In the genomic region with DNA sequence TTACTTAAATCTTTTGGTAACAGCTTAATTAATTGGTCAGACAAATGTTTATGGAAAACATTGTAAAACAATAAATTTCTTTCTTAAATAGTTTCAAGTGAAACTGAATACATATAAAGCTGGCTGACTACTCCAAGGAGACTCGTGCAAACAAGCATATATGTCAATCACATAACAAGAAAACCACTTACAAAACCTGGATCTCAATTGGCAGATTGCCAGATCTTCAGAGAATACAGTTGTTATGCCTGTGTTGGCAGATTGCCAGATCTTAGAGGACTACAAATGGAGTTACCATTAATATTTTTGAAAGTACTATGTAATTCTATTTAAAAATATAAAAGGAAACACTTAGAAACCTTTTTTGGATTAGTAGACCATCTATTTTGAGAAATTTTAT, we compare ENCODE assay signal across 13 mouse cellular contexts.
DNase-seq lines count a peak whose midpoint lies in the region; ATAC-seq lines count a peak whose summit lies in the region.
"Had no signal": no experiment of that assay in that cellular context is flagged by ENCODE, and none has a peak within 500 bp of the region (broad histone marks: within the 10 kb centered on the region; RNA-seq: fewer than 3 reads in every experiment).

No protein-coding gene starts in this region.

- WGBS in midbrain, embryonic 11.5 days: 42% methylated on average over 1 of the region's 1 CpGs
- WGBS in midbrain, embryonic 10.5 days: 59% methylated on average over 1 of the region's 1 CpGs
- 18% methylated on average over 1 of the region's 1 CpGs for WGBS in hindbrain, embryonic 13.5 days

- no peaks in the 10 kb centered on the region for H3K27me3 ChIP-seq in midbrain, embryonic 11.5 days (ENCODE audit: control insufficient read depth, insufficient read depth, low read length)
- no peaks in the 10 kb centered on the region for H3K27me3 ChIP-seq in midbrain, embryonic 10.5 days (ENCODE audit: low read depth, poor library complexity, severe bottlenecking)
- no peaks in the 10 kb centered on the region for H3K27me3 ChIP-seq in hindbrain, embryonic 13.5 days
- H3K27me3 ChIP-seq: limb, embryonic 15.5 days; neural tube, embryonic 13.5 days had no signal

- H3K9me3 ChIP-seq in midbrain, embryonic 11.5 days (ENCODE audit: control insufficient read depth, low read length): no peaks in the 10 kb centered on the region
- H3K9me3 ChIP-seq in midbrain, embryonic 10.5 days (replicated peaks): no peaks in the 10 kb centered on the region
- H3K9me3 ChIP-seq in hindbrain, embryonic 13.5 days: no peaks in the 10 kb centered on the region
- H3K9me3 ChIP-seq: limb, embryonic 15.5 days; neural tube, embryonic 13.5 days had no signal

- H3K4me3 ChIP-seq in midbrain, embryonic 11.5 days (ENCODE audit: low read depth, low read length): no peak overlapping the region
- no peak overlapping the region for H3K4me3 ChIP-seq in midbrain, embryonic 10.5 days
- no peak overlapping the region for H3K4me3 ChIP-seq in hindbrain, embryonic 13.5 days
- H3K4me3 ChIP-seq: limb, embryonic 15.5 days; neural tube, embryonic 13.5 days had no signal

- peak; percentile 22 to 57 for DNase-seq in cerebellum, postnatal 10 days
- no peak for DNase-seq in cerebellum, postnatal 25 days
- no peak for DNase-seq in midbrain, embryonic 11.5 days (ENCODE audit: low spot score, missing footprints)
- DNase-seq in midbrain, embryonic 10.5 days (ENCODE audit: low spot score): no peak
- DNase-seq in retina, postnatal 7 days (ENCODE audit: low read depth, low spot score): peak; percentile 2
- no peak for DNase-seq in adrenal gland, postnatal 36 days
- DNase-seq: cerebellum, adult 18-20 months; heart, adult 11 months; lung, postnatal 36 days had no signal

- no peak overlapping the region for H3K27ac ChIP-seq in midbrain, embryonic 11.5 days (ENCODE audit: low read depth, low read length)
- H3K27ac ChIP-seq in midbrain, embryonic 10.5 days (replicated peaks): no peak overlapping the region
- no peak overlapping the region for H3K27ac ChIP-seq in hindbrain, embryonic 13.5 days
- H3K27ac ChIP-seq: limb, embryonic 15.5 days; neural tube, embryonic 13.5 days had no signal

- ATAC-seq in midbrain, embryonic 11.5 days (ENCODE audit: low FRiP score): peak; percentile 70; the same call in 1 of the 2 replicates
- ATAC-seq in hindbrain, embryonic 13.5 days (ENCODE audit: low FRiP score): peak; percentile 84
- no peak for ATAC-seq in megakaryocyte progenitor cell, adult 5-6 weeks (replicated peaks; ENCODE audit: poor library complexity)

- no peaks in the 10 kb centered on the region for H3K36me3 ChIP-seq in midbrain, embryonic 11.5 days (ENCODE audit: control insufficient read depth, insufficient read depth, low read length)
- H3K36me3 ChIP-seq in midbrain, embryonic 10.5 days: no peaks in the 10 kb centered on the region
- H3K36me3 ChIP-seq in hindbrain, embryonic 13.5 days: no peaks in the 10 kb centered on the region
- H3K36me3 ChIP-seq: limb, embryonic 15.5 days; neural tube, embryonic 13.5 days had no signal

- H3K9ac ChIP-seq in midbrain, embryonic 11.5 days (ENCODE audit: low read length): no peak overlapping the region
- no peak overlapping the region for H3K9ac ChIP-seq in hindbrain, embryonic 13.5 days
- H3K9ac ChIP-seq: limb, embryonic 15.5 days; neural tube, embryonic 13.5 days had no signal

- H3K4me2 ChIP-seq in midbrain, embryonic 11.5 days: no peak overlapping the region
- H3K4me2 ChIP-seq in hindbrain, embryonic 13.5 days: no peak overlapping the region
- H3K4me2 ChIP-seq: limb, embryonic 15.5 days; neural tube, embryonic 13.5 days had no signal

- no peaks in the 10 kb centered on the region for H3K4me1 ChIP-seq in midbrain, embryonic 11.5 days (ENCODE audit: control insufficient read depth, insufficient read depth, low read length)
- H3K4me1 ChIP-seq in midbrain, embryonic 10.5 days: no peaks in the 10 kb centered on the region
- no peaks in the 10 kb centered on the region for H3K4me1 ChIP-seq in hindbrain, embryonic 13.5 days (replicated peaks)
- H3K4me1 ChIP-seq: limb, embryonic 15.5 days; neural tube, embryonic 13.5 days had no signal

Comparison
In these comparisons a context has a peak if more than half of its experiments do, and no peak if none do; other contexts are left out.
1. DNase-seq: peak in cerebellum, postnatal 10 days (2 of 2) and retina, postnatal 7 days (single experiment); none in cerebellum, postnatal 25 days (0 of 2), midbrain, embryonic 11.5 days (single experiment), midbrain, embryonic 10.5 days (single experiment) and adrenal gland, postnatal 36 days (0 of 2).